Mouse (Mus musculus): ENCODE measurements around the gene Atp2b2. TPM values are rescaled to one million over a fixed set of nuclear protein-coding genes. Genes with fewer than 3 reads are reported as not detected.
"Not testable (repeated sequence)": the region's sequence is repeated elsewhere in the genome, so short reads cannot be mapped to it uniquely, and the experiment has no call there.

Atp2b2 gene
- total RNA-seq, 2 experiments from 2014 or later, result 0.55 TPM

GRCm38 (mm10) chr6:113737318-113738046 is 304.9 kb downstream of the Atp2b2 start:
- intact Hi-C loops (cut with DNase I), result no loop called here
- DNase-seq, result no peak

- intact Hi-C loops (cut with DNase I), result no loop called here
- DNase-seq, result no peak
Measured at GRCm38 (mm10) chr6:113731296-113731695, 311.1 kb downstream of the Atp2b2 start.

- no peak for DNase-seq
- intact Hi-C loops (cut with DNase I), result no loop called here
Measured at GRCm38 (mm10) chr6:113728181-113728580, 314.2 kb downstream of the Atp2b2 start.

GRCm38 (mm10) chr6:113721061-113721460 is 321.4 kb downstream of the Atp2b2 start:
- DNase-seq, result no peak
- intact Hi-C loops (cut with DNase I), result no loop called here

GRCm38 (mm10) chr6:113719878-113720277 is 322.5 kb downstream of the Atp2b2 start, which contains the start of gene Ghrl:
Ghrl (minus strand) TSS chr6:113719880.
- intact Hi-C loops (cut with DNase I), result no loop called here
- DNase-seq, result no peak

- no peak for DNase-seq
- intact Hi-C loops (cut with DNase I), result no loop called here
Measured at GRCm38 (mm10) chr6:113717541-113717940, 324.9 kb downstream of the Atp2b2 start.

GRCm38 (mm10) chr6:113714797-113715196 is 327.6 kb downstream of the Atp2b2 start:
- intact Hi-C loops (cut with DNase I), result no loop called here
- DNase-seq, result no peak

- no peak for DNase-seq
- intact Hi-C loops (cut with DNase I), result no loop called here
Measured at GRCm38 (mm10) chr6:113714276-113714675, 328.1 kb downstream of the Atp2b2 start.

- intact Hi-C loops (cut with DNase I); DNase-seq: not testable (repeated sequence)
Measured at GRCm38 (mm10) chr6:113713389-113713788, 329.0 kb downstream of the Atp2b2 start.

- no peak for DNase-seq
- intact Hi-C loops (cut with DNase I), result no loop called here
Measured at GRCm38 (mm10) chr6:113712718-113713117, 329.7 kb downstream of the Atp2b2 start.

- intact Hi-C loops (cut with DNase I), result loop anchor here (2.0 to 10.0 kb wide), 3 partner anchors 43 to 393 kb away; partner anchors contain the start of genes Brpf1, Irak2 and Sec13
Measured at GRCm38 (mm10) chr6:113697222-113698205, 344.9 kb downstream of the Atp2b2 start.

GRCm38 (mm10) chr6:113696582-113697221 is 345.7 kb downstream of the Atp2b2 start, which contains the start of gene Tatdn2:
Tatdn2 (plus strand) TSS chr6:113697050.
- peak; percentile 97 to 98 for DNase-seq
- intact Hi-C loops (cut with DNase I), result loop anchor here (5.0 to 10.0 kb wide), 2 partner anchors 59 to 392 kb away; partner anchors contain the start of genes Brpf1 and Irak2

More at GRCm38 (mm10) chr6:113697222-113698205, 344.9 kb downstream of the Atp2b2 start:
- DNase-seq, result peak in 1 of 2 experiments; percentile 68

- peak; percentile 16 to 20 for DNase-seq
- intact Hi-C loops (cut with DNase I), result loop anchor here (5.0 to 10.0 kb wide), 2 partner anchors 59 to 391 kb away; partner anchors contain the start of genes Brpf1 and Irak2
Measured at GRCm38 (mm10) chr6:113695766-113696355, 346.6 kb downstream of the Atp2b2 start.

GRCm38 (mm10) chr6:113695203-113695602 is 347.2 kb downstream of the Atp2b2 start:
- no peak for DNase-seq
- intact Hi-C loops (cut with DNase I), result loop anchor here (5.0 to 10.0 kb wide), 2 partner anchors 58 to 390 kb away; partner anchors contain the start of genes Brpf1 and Irak2

Small RNAs within 50 kb of the gene (microRNA-seq; reads per million reads assigned to microRNA genes)
- gene Mir7042, result 0.95 to 2.1 reads per million in 2 experiments

Other genes with a start within 250 kb of the Atp2b2 start
- not detected for gene Slc6a11, start 88.6 kb upstream of the Atp2b2 start, total RNA-seq (2021)
- under 1 TPM; 0.10 to 0.20 TPM for gene Slc6a1, start 240.0 kb upstream of the Atp2b2 start, total RNA-seq (2021)

Measured in heart, postnatal 10 days (tissue).